Mouse (Mus musculus) neural tube, embryonic 15.5 days (tissue): ENCODE measurements at regions not wholly inside any gene's neighbourhood (a gene's known extent, or its start where the extent isn't known, plus 50 kb on each side); places are given as distances from the start of the nearest gene placed in this dataset.
A peak's percentile ranks its signal among the peaks of the same experiment; 100 is the strongest.

ENCODE experiments used
- ATAC-seq: fragments of 200-750 bp; cut with Nextera tagmentation; 2 replicates; pipeline ENCODE4 v1.8.0; 2017; ENCODE audit warnings: mild to moderate bottlenecking, moderate TSS enrichment, moderate library complexity; ENCODE audit not compliant: low FRiP score
- H3K27ac ChIP-seq: fragments of 300-500 bp; sonication (generic); replicated peaks from 2 replicates; pipeline ENCODE4 v1.5.1; 2015; ENCODE audit warnings: mild to moderate bottlenecking, inconsistent platforms
- H3K27me3 ChIP-seq: fragments of 300-500 bp; sonication (generic); replicated peaks from 2 replicates; pipeline ENCODE4 v1.6.1; 2015; ENCODE audit warnings: inconsistent platforms
- H3K36me3 ChIP-seq: fragments of 300-500 bp; sonication (generic); 2 replicates; pipeline ENCODE4 v1.6.1; 2015; ENCODE audit warnings: inconsistent platforms
- H3K4me1 ChIP-seq: fragments of 300-500 bp; sonication (generic); 2 replicates; pipeline ENCODE4 v1.6.1; 2015; ENCODE audit warnings: inconsistent platforms
- H3K4me2 ChIP-seq: fragments of 300-500 bp; sonication (generic); 2 replicates; pipeline ENCODE4 v1.6.1; 2015; ENCODE audit warnings: inconsistent platforms, mild to moderate bottlenecking, moderate library complexity
- H3K4me3 ChIP-seq: fragments of 300-500 bp; sonication (generic); replicated peaks from 2 replicates; pipeline ENCODE4 v1.5.1; 2015; ENCODE audit warnings: mild to moderate bottlenecking, inconsistent platforms
- H3K9ac ChIP-seq: fragments of 300-500 bp; sonication (generic); replicated peaks from 2 replicates; pipeline ENCODE4 v1.6.1; 2015; ENCODE audit warnings: mild to moderate bottlenecking, inconsistent platforms
- H3K9me3 ChIP-seq: fragments of 300-500 bp; sonication (generic); replicated peaks from 2 replicates; pipeline ENCODE4 v1.6.1; 2016; ENCODE audit warnings: inconsistent platforms
- WGBS: fragments of 180-500 bp; shearing (Covaris S2); methylation state at CpG from one replicate; pipeline ENCODE4 v1.1.7; 2015; ENCODE audit warnings: mixed read lengths; 5-methylcytosine and 5-hydroxymethylcytosine counted together

DNA sequence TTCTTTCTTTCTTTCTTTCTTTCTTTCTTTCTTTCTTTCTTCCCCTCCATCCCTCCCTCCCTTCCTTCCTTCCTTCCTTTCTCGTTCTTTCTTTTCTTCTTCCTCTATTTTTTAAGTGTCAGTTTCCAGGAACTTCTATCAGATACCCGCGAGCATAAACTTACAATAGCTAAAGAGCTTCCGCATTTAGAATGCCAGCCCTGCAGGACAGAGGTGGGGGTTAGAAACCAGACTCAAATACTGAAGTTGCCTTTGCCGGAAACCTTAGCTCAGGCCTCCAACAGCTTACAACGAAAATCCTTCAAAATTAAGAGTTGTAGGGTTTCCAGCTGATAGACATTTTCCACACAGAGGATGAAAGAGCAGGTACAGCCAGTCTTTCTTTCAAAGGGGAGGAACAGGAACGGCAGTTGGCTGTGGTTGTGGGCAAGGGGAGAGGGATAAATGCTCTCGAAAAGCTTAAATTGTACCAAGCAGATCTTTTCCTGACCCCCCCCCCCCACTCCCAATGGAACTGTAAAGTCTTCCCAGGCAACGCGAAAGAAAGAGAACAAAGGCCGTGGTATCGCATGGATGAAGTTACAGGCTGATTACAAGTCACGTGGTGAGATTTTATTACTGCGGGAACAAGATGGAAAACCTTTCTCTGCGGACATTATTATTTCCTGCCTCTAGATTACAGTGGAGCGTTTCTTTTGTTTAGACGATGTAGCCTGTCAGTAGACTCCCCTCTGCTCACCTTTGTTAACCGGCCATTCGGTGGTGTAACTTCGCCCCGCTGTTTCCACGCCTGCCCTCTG, 159.2 kb downstream of the Tgfb2 start:
- H3K4me3 ChIP-seq = peak overlapping the region; percentile 6; the same call in 1 of the 2 replicates
- H3K27ac ChIP-seq = peak overlapping the region; percentile 69
- 24% methylated on average over 22 of the region's 22 CpGs for WGBS
- H3K4me2 ChIP-seq = peak overlapping the region; percentile 40
- 0 out of 2 replicates have a peak overlapping the region, but pooled peaks have one; percentile 15 for H3K9ac ChIP-seq
- H3K9me3 ChIP-seq = no peaks in the 10 kb centered on the region
- peak; percentile 50; the same call in 1 of the 2 replicates for ATAC-seq
- no peaks in the 10 kb centered on the region for H3K36me3 ChIP-seq
- H3K4me1 ChIP-seq = peaks cover 13% of the 10 kb centered on the region
- H3K27me3 ChIP-seq = no peaks in the 10 kb centered on the region

DNA sequence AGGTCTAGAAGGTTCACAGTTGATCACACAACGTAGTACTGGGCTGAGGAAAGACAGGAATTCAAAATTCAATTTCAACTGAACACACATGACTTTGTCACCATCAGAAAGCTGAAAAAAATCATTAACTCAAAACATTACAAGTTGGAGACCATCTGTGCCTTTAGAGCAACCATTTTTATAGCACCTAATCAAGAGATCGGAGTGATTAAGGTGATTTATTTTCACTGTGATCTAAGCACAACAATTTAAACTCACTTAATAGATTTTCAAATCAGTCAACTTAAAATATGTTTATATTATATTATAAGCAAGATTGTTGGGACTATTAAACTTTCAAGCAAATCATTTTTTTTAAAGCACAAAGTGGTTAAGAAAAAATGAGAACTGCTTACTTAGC, 165.7 kb downstream of the Tgfb2 start:
- WGBS = 71% methylated on average over 2 of the region's 2 CpGs
- no peak for ATAC-seq

DNA sequence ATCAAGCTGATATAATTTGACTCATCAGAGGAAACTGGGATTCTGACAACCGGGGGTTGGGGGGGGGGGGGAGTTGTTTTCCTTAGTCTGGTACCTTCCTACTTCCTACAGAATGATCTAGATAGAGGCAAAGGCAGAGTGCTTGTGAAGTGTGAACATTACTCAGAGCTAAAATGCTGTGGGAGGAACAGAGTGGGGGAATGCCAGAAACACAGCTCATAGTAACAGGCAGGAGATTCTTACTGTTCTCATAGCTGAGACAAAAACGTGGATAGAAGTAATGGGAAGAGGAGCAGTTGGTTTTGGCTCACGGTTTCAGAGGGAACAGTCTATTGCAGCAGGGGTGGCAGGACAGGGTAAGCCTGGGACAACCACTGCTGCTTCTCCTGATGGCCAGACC, 167.6 kb downstream of the Tgfb2 start:
- H3K4me2 ChIP-seq = no peak overlapping the region
- 88% methylated on average over 3 of the region's 3 CpGs for WGBS
- H3K27me3 ChIP-seq = no peaks in the 10 kb centered on the region
- H3K36me3 ChIP-seq = no peaks in the 10 kb centered on the region
- no peak overlapping the region for H3K4me3 ChIP-seq
- ATAC-seq = no peak
- H3K27ac ChIP-seq = no peak overlapping the region
- H3K9me3 ChIP-seq = no peaks in the 10 kb centered on the region
- H3K9ac ChIP-seq = no peak overlapping the region
- no peaks in the 10 kb centered on the region for H3K4me1 ChIP-seq

More for the DNA sequence above, 165.7 kb downstream of the Tgfb2 start:
- Histone ChIP-seq H3K4me2 (no peak overlapping the region), H3K9ac (no peak overlapping the region), H3K9me3 (no peaks in the 10 kb centered on the region), H3K27me3 (no peaks in the 10 kb centered on the region), H3K27ac (no peak overlapping the region), H3K4me3 (no peak overlapping the region), H3K36me3 (no peaks in the 10 kb centered on the region), H3K4me1 (no peaks in the 10 kb centered on the region)

DNA sequence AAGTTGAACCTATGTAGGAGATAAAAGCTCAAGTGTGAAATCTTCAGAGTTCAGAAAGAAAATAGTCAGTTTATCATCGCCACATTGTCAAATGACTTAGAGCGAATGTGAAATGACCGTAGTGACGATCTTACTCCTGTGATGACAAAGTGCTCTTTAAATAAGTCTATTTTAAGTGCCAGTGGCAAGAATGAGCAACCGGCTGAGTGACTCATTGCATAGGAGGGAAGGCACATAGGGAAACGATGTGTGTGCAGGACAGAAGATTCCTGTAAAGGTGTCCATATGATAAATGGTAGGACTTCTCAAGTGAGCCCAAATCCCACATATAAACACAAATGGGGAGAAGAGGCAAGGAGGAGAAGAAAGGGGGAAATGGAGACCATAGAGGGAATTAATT, 189.8 kb downstream of the Tgfb2 start:
- Histone ChIP-seq H3K4me3 (no peak overlapping the region), H3K9ac (no peak overlapping the region), H3K27me3 (no peaks in the 10 kb centered on the region), H3K4me2 (no peak overlapping the region), H3K4me1 (no peaks in the 10 kb centered on the region), H3K9me3 (no peaks in the 10 kb centered on the region), H3K36me3 (no peaks in the 10 kb centered on the region), H3K27ac (no peak overlapping the region)
- WGBS = 88% methylated on average over 6 of the region's 6 CpGs
- ATAC-seq = no peak

GRCm38 (mm10) chr1:186515071-186515470, 190.7 kb downstream of the Tgfb2 start:
- no peak for ATAC-seq
- no peak overlapping the region for H3K4me2 ChIP-seq
- WGBS = 72% methylated on average over 2 of the region's 2 CpGs

DNA sequence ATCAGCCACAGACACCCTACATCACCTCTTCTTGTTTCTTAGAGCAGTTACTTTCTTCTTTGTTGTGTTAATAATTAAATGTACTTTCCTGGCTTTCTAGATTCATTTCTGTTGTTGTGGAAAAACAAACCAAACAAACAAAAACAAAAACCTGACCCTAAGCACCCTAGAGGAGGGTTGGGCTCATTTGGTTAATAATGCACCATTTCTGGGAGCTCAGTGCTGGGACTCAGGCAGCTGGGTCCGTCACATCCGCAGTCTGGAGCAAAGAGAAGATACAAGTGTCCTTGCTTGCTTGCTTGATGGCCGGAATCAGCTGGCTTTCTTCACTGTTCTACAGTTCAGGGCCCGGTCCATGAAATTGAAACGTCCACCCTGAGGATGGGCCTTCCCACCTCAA, 191.9 kb downstream of the Tgfb2 start:
- 62% methylated on average over 5 of the region's 5 CpGs for WGBS
- no peak overlapping the region for H3K27ac ChIP-seq
- ATAC-seq = no peak

More at GRCm38 (mm10) chr1:186515071-186515470, 190.7 kb downstream of the Tgfb2 start:
- no peaks in the 10 kb centered on the region for H3K9me3 ChIP-seq
- H3K27me3 ChIP-seq = no peaks in the 10 kb centered on the region
- H3K9ac ChIP-seq = no peak overlapping the region
- H3K4me1 ChIP-seq = no peaks in the 10 kb centered on the region
- no peak overlapping the region for H3K4me3 ChIP-seq
- no peaks in the 10 kb centered on the region for H3K36me3 ChIP-seq
- H3K27ac ChIP-seq = no peak overlapping the region

GRCm38 (mm10) chr1:186510531-186510930, 195.3 kb downstream of the Tgfb2 start:
- 30% methylated on average over 2 of the region's 2 CpGs for WGBS
- Histone ChIP-seq H3K4me3 (no peak overlapping the region), H3K4me1 (no peaks in the 10 kb centered on the region), H3K36me3 (no peaks in the 10 kb centered on the region), H3K4me2 (no peak overlapping the region), H3K27ac (no peak overlapping the region), H3K9ac (no peak overlapping the region), H3K9me3 (no peaks in the 10 kb centered on the region), H3K27me3 (no peaks in the 10 kb centered on the region)
- no peak for ATAC-seq

More for the DNA sequence above, 191.9 kb downstream of the Tgfb2 start:
- Histone ChIP-seq H3K4me1 (no peaks in the 10 kb centered on the region), H3K4me3 (no peak overlapping the region), H3K4me2 (no peak overlapping the region), H3K9ac (no peak overlapping the region), H3K36me3 (no peaks in the 10 kb centered on the region), H3K9me3 (no peaks in the 10 kb centered on the region), H3K27me3 (no peaks in the 10 kb centered on the region)

DNA sequence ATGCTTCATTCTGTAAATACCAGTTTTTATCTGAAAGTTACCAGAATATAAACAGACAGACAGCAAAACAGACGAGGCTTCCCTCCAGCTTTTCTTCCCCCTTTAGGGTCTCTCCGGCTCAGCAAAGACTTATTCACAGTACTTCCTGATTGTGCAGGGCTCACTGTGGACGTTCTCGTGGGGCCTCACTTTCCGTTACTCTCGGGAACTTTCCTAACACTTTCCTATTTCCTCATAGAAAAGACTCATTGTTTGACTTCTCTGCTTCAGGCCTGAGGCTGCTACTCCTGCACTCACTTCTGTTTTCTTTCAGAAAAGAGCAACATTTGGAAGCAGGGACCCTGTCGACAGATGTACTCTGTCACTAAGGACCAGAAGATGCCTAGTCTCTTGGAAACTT, 197.4 kb downstream of the Tgfb2 start:
- ATAC-seq = no peak
- WGBS = 66% methylated on average over 7 of the region's 7 CpGs

DNA sequence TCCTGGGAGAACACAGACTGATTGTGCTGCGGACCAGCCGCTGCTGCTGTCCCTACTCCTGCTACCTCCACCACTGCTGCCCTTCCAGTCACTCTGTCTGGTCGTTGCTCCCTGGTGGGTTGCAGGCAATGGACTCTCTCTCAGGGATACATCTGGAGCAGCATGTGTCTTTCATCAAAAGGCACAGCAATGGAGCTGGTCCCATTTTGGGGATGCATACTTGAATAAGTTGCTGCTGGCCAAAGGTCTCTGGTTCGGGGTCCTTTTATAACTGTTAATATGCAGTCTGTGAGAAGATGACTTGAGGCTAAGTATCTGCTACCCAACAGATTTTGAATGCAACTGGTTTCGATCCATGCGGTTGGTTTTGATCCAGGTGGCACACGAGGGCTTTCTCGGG, 197.8 kb downstream of the Tgfb2 start:
- H3K4me1 ChIP-seq = no peaks in the 10 kb centered on the region
- no peak overlapping the region for H3K4me2 ChIP-seq
- no peak overlapping the region for H3K27ac ChIP-seq
- WGBS = 87% methylated on average over 8 of the region's 8 CpGs
- H3K9ac ChIP-seq = no peak overlapping the region
- no peak for ATAC-seq
- H3K36me3 ChIP-seq = no peaks in the 10 kb centered on the region
- H3K27me3 ChIP-seq = no peaks in the 10 kb centered on the region
- no peak overlapping the region for H3K4me3 ChIP-seq
- H3K9me3 ChIP-seq = no peaks in the 10 kb centered on the region

More for the DNA sequence above, 197.4 kb downstream of the Tgfb2 start:
- Histone ChIP-seq H3K36me3 (no peaks in the 10 kb centered on the region), H3K27ac (no peak overlapping the region), H3K9me3 (no peaks in the 10 kb centered on the region), H3K4me3 (no peak overlapping the region), H3K4me1 (no peaks in the 10 kb centered on the region), H3K4me2 (no peak overlapping the region), H3K9ac (no peak overlapping the region), H3K27me3 (no peaks in the 10 kb centered on the region)

- H3K36me3 ChIP-seq = no peaks in the 10 kb centered on the region
- no peak for ATAC-seq
These were observed 199.3 kb downstream of the Tgfb2 start for GRCm38 (mm10) chr1:186506517-186506916.

GRCm38 (mm10) chr1:186505912-186506311, 199.9 kb downstream of the Tgfb2 start:
- no peak for ATAC-seq
- no peaks in the 10 kb centered on the region for H3K27me3 ChIP-seq
- no peak overlapping the region for H3K4me2 ChIP-seq
- H3K4me3 ChIP-seq = no peak overlapping the region
- no peaks in the 10 kb centered on the region for H3K9me3 ChIP-seq
- H3K27ac ChIP-seq = no peak overlapping the region
- no peaks in the 10 kb centered on the region for H3K4me1 ChIP-seq
- no peak overlapping the region for H3K9ac ChIP-seq
- WGBS = 74% methylated on average over 1 of the region's 1 CpGs
- H3K36me3 ChIP-seq = no peaks in the 10 kb centered on the region

More at GRCm38 (mm10) chr1:186506517-186506916, 199.3 kb downstream of the Tgfb2 start:
- no peak overlapping the region for H3K27ac ChIP-seq
- H3K4me2 ChIP-seq = no peak overlapping the region
- H3K4me1 ChIP-seq = no peaks in the 10 kb centered on the region
- no peaks in the 10 kb centered on the region for H3K9me3 ChIP-seq
- H3K27me3 ChIP-seq = no peaks in the 10 kb centered on the region
- no peak overlapping the region for H3K4me3 ChIP-seq
- no peak overlapping the region for H3K9ac ChIP-seq
- WGBS = 62% methylated on average over 7 of the region's 7 CpGs

GRCm38 (mm10) chr1:186505051-186505711, 200.6 kb downstream of the Tgfb2 start:
- ATAC-seq = no peak

More at GRCm38 (mm10) chr1:186505051-186505711, 200.6 kb downstream of the Tgfb2 start:
- 65% methylated on average over 6 of the region's 6 CpGs for WGBS
- no peaks in the 10 kb centered on the region for H3K4me1 ChIP-seq
- H3K9me3 ChIP-seq = no peaks in the 10 kb centered on the region
- H3K36me3 ChIP-seq = no peaks in the 10 kb centered on the region
- no peaks in the 10 kb centered on the region for H3K27me3 ChIP-seq
- H3K9ac ChIP-seq = no peak overlapping the region
- H3K27ac ChIP-seq = no peak overlapping the region
- no peak overlapping the region for H3K4me2 ChIP-seq
- no peak overlapping the region for H3K4me3 ChIP-seq
